Mouse (Mus musculus) intestine, embryonic 16.5 days (tissue): ENCODE data around the gene Arid3c. TPM values are rescaled to one million over a fixed set of nuclear protein-coding genes. Genes with fewer than 3 reads are reported as not detected.

Experiments used
- ATAC-seq: fragments of 200-750 bp; cut with Nextera tagmentation; 2 replicates; pipeline ENCODE4 v1.8.0; 2017; ENCODE audit warnings: moderate TSS enrichment, moderate library complexity
- H3K27ac ChIP-seq: fragments of 300-500 bp; sonication (generic); 2 replicates; pipeline ENCODE4 v1.5.1; 2014; ENCODE audit warnings: mild to moderate bottlenecking, low read length
- H3K27me3 ChIP-seq: fragments of 300-500 bp; sonication (generic); replicated peaks from 2 replicates; pipeline ENCODE4 v1.6.1; 2014; ENCODE audit warnings: low read length, control low read depth, mixed read lengths; ENCODE audit not compliant: control insufficient read depth, insufficient read depth
- H3K36me3 ChIP-seq: fragments of 300-500 bp; sonication (generic); 2 replicates; pipeline ENCODE4 v1.6.1; 2014; ENCODE audit warnings: low read length, control low read depth; ENCODE audit not compliant: control insufficient read depth, insufficient read depth
- H3K4me1 ChIP-seq: fragments of 300-500 bp; sonication (generic); 2 replicates; pipeline ENCODE4 v1.6.1; 2014; ENCODE audit warnings: low read length, control low read depth, mixed read lengths; ENCODE audit not compliant: control insufficient read depth, insufficient read depth
- H3K4me2 ChIP-seq: fragments of 300-500 bp; sonication (generic); 2 replicates; pipeline ENCODE4 v1.6.1; 2014; ENCODE audit warnings: low read depth, low read length, control low read depth
- H3K4me3 ChIP-seq: fragments of 300-500 bp; sonication (generic); 2 replicates; pipeline ENCODE4 v1.5.1; 2014; ENCODE audit warnings: mild to moderate bottlenecking, low read length
- H3K9ac ChIP-seq: fragments of 300-500 bp; sonication (generic); 2 replicates; pipeline ENCODE4 v1.6.1; 2014; ENCODE audit warnings: low read depth, low read length
- H3K9me3 ChIP-seq: fragments of 300-500 bp; sonication (generic); 2 replicates; pipeline ENCODE4 v1.6.1; 2016; ENCODE audit warnings: low read length, control low read depth; ENCODE audit not compliant: control insufficient read depth
- WGBS: fragments of 180-500 bp; shearing (Covaris S2); extraction: QIAGEN DNeasy Blood & Tissue Kit; methylation state at CpG from one replicate; pipeline ENCODE4 v1.1.7; 2014; 5-methylcytosine and 5-hydroxymethylcytosine counted together
- polyA plus RNA-seq: library from polyadenylated mRNA; unstranded; fragments of >200 nt; fragmentation: Nextera tagmentation; extraction: Ambion mirVana; gene quantifications from 2 replicates; pipeline ENCODE4 v1.2.1, GENCODE M21; 2015

Gene Arid3c
- polyA plus RNA-seq, 1 experiment from 2014 or later, result not detected

DNA sequence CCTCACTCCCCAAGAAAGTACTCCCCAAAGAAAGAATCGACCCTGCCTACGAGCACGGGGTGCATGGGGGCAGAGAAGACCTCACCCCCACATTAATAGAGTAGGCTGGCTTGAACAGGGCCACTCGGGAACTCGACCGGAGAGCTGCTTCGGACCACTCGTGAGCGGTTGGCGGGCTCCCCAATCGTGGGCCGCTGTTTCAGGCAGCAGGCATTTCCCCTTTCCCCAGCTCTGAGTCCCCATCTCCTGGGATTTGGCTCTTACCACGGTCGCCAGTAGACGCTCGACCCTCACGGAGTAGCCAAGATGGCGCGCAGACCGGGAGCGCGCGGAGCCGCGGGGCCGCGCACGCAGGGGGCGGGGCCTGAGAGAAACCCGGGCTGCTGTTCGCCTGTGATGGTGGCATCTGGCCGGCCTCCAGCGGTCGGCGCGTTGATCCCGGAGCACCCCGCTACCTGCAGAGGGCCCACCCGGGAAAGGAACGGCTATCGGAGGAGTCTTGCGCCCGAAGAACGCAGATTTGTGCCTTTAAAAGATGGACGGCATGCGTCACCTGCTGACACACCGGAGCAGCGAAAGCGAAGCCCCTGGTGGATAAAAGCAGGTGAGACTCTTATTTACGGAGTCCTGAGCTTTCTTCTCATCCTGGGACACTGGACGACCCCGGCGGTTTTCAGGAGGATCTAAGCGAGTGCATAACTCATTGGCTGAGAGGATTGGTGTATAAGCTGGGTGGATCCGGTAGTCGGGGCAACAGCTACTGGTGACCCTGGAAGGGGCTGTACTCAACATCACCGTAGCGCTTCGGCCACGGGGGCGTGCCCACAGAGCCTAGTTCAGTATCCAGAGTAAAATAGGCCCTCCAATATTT lies 17.5 kb downstream of the Arid3c start, which contains the start of gene Rpp25l:
Gene Rpp25l (minus strand): TSS at position 338 of the 871 bp plus-strand sequence.
- H3K4me1 ChIP-seq, result peaks cover 16% of the 10 kb centered on the region
- H3K9me3 ChIP-seq, result no peaks in the 10 kb centered on the region
- H3K4me3 ChIP-seq, result peak within 1 kb of the TSS; percentile 77
- no peaks in the 10 kb centered on the region for H3K27me3 ChIP-seq
- peak within 1 kb of the TSS; percentile 55 for H3K27ac ChIP-seq
- peak within 1 kb of the TSS; percentile 95 for H3K9ac ChIP-seq
- peak; percentile 78 for ATAC-seq
- WGBS, result under 1% methylated on average over 61 of the region's 61 CpGs
- peaks cover under 1% of the 10 kb centered on the region; the same call in 1 of the 2 replicates for H3K36me3 ChIP-seq
- H3K4me2 ChIP-seq, result peak within 1 kb of the TSS; percentile 93

DNA sequence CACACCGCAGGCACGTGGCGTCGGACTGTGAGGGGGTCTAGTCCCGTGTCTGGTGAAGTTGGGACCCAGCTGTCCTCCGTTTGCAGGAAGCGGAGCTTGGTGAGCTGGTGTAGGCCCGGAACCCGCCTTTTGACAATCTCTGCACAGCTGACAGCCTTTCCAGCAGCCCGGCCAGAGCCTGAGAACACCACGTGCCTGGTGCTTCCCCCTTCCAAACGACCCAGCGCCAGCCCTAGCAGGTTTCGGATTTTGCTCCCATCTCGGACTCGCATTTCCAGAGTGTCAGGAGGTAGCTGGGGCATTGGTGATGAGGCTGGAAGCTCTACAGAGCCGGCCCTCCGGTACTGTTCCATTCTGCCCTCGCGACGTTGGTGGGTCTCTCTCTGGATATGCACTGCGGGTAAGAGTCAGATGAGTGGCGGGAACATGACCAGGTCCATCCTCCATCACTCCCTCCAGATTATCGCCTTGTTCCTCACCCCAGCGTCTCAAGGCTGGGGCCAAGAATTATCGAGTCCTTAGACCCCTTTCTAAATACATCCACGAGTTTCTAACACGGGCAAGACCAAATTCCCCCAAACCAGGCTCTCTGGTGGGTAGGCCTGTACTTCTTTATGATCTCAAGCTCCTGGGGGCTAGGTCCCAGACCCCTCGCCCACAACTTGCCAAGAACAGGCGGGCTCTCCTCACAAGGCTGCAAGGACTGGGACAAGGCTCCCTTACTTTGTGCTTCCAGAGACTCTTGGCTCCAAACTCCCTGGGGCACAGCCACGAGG lies 18.3 kb downstream of the Arid3c start:
- ATAC-seq, result peak; percentile 36
- Histone ChIP-seq H3K36me3 (no peaks in the 10 kb centered on the region; the same call in 1 of the 2 replicates), H3K9me3 (no peaks in the 10 kb centered on the region), H3K9ac (peak overlapping the region; percentile 95), H3K27me3 (no peaks in the 10 kb centered on the region), H3K4me1 (peaks cover 16% of the 10 kb centered on the region), H3K27ac (peak overlapping the region; percentile 55; the same call in 1 of the 2 replicates), H3K4me3 (peak overlapping the region; percentile 77), H3K4me2 (peak overlapping the region; percentile 88)
- WGBS, result 36% methylated on average over 31 of the region's 31 CpGs

DNA sequence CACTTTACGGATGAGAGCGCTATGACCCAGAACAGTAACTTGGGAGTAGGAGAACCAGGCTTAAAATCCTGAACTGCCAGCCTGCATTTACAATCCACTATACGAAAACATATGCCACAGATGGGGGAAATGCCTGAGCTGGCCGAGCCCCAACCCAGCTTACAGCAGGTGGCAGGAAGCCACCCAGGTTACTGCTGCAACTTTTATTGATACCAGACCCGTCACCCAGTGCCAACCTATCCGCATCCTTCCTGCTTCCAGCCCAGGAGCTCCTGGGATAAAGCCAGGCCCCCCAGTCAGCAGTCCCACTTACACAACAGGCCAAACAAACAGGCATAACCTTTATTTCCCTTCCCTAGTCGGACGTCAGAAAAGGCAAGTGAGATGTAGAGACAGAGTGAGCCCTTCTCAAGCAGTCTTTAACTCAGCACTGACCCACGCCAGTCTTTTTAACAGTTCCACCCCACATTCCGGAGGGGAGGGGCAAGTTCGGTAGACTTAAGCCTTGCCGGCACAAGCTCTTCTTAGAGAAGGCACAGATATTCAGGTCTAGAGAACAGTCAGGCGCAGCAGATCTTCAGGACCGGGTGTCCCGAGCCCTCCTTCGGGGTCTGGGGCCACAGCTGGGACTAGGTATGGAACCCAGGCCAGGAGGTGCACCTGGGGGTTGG lies 19.1 kb downstream of the Arid3c start:
- H3K4me3 ChIP-seq, result peak overlapping the region; percentile 77
- H3K9me3 ChIP-seq, result no peaks in the 10 kb centered on the region
- no peak for ATAC-seq
- 72% methylated on average over 16 of the region's 16 CpGs for WGBS
- H3K4me1 ChIP-seq, result peaks cover 21% of the 10 kb centered on the region
- no peak overlapping the region for H3K27ac ChIP-seq
- no peaks in the 10 kb centered on the region; the same call in 1 of the 2 replicates for H3K36me3 ChIP-seq
- H3K4me2 ChIP-seq, result peak overlapping the region; percentile 88
- H3K9ac ChIP-seq, result peak overlapping the region; percentile 95
- no peaks in the 10 kb centered on the region for H3K27me3 ChIP-seq

DNA sequence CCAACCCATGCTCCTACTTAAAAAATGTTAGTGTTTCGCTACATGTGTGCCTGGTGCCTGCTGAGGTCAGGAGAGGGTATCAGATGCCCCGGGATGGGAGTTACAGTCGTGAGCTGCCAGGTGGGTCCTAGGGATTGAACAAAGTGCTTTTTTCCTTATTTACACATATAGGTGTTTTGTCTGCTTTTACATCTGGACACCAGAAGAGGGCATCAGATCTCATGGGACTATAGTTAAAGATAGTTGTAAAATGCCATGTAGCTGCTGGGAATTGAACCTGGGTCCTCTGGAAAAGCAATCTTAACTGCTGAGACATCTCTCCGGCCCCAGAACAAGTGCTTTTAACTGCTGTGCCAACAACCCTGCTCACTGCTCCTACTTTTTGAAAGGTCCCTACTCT lies 20.7 kb downstream of the Arid3c start:
- H3K36me3 ChIP-seq, result no peaks in the 10 kb centered on the region; the same call in 1 of the 2 replicates

DNA sequence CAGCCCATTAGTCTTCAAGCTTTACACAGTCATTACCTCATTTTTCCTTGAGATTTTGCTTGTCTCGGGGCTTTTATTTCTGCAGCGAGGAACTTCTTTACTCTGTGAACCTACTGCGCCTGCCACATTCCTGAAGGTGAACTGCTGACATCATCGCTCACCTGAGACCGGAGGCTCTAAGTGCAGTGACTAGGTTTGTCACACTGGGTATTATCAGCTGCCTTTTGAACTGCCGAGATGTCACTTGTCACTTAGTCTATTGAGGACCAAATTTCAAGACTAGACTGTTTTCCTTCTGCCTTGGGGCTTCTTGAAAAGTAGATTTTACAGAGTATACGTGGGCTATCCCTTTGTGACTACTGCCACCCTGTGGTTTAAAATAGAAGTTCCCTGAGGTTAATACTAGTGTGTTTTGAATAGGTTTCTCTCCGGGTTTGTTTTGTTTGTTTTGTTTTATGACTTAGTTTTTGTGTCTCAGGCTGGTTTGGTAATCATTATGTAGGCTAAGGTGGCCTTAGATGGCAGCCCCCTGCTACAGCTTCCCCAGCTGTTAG lies 22.7 kb downstream of the Arid3c start:
- peak overlapping the region; percentile 35; the same call in 1 of the 2 replicates for H3K4me2 ChIP-seq
- peaks cover 23% of the 10 kb centered on the region for H3K4me1 ChIP-seq
- 0 out of 2 replicates have a peak overlapping the region, but pooled peaks have one; percentile 3 for H3K4me3 ChIP-seq
- no peak overlapping the region for H3K27ac ChIP-seq
- 32% methylated on average over 8 of the region's 8 CpGs for WGBS
- H3K27me3 ChIP-seq, result no peaks in the 10 kb centered on the region
- H3K9ac ChIP-seq, result 0 out of 2 replicates have a peak overlapping the region, but pooled peaks have one; percentile 3
- ATAC-seq, result no peak; the same call in 1 of the 2 replicates
- H3K9me3 ChIP-seq, result no peaks in the 10 kb centered on the region
- H3K36me3 ChIP-seq, result no peaks in the 10 kb centered on the region

More for the DNA sequence above, 20.7 kb downstream of the Arid3c start:
- no peaks in the 10 kb centered on the region for H3K9me3 ChIP-seq
- H3K27ac ChIP-seq, result no peak overlapping the region
- H3K27me3 ChIP-seq, result no peaks in the 10 kb centered on the region
- no peak overlapping the region for H3K4me2 ChIP-seq
- H3K4me3 ChIP-seq, result no peak overlapping the region
- H3K4me1 ChIP-seq, result peaks cover 28% of the 10 kb centered on the region
- 65% methylated on average over 4 of the region's 4 CpGs for WGBS
- ATAC-seq, result no peak
- no peak overlapping the region for H3K9ac ChIP-seq

DNA sequence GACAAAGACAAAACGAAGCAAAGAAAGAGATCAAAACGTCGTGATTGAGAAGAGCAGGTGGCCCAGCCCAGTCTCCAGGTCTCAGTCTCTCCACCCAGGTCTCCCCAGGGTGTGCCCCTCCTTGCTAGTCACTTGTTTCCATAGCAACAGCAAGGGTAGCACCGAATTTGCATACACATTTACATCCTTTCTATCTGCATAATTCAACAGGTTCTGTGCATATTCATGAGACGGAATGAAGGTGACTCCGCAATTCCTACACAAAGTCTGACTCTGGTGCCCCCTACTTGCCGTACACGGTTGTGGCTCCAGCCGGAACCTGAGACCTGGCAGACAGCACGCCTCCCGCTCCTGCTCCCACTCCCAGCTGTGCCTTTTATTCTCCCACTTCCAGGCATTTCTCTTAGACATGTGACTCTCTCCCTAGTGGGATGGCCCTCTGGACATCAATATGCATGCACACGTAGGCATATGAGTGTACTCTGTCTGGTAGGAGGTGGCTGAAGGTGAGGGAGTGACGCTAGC lies 23.9 kb downstream of the Arid3c start:
- peaks cover 16% of the 10 kb centered on the region for H3K4me1 ChIP-seq
- H3K4me3 ChIP-seq, result 0 out of 2 replicates have a peak overlapping the region, but pooled peaks have one; percentile 8
- peak overlapping the region; percentile 25; the same call in 1 of the 2 replicates for H3K4me2 ChIP-seq
- H3K9me3 ChIP-seq, result no peaks in the 10 kb centered on the region
- no peak overlapping the region for H3K27ac ChIP-seq
- H3K36me3 ChIP-seq, result no peaks in the 10 kb centered on the region
- ATAC-seq, result peak; percentile 62
- H3K9ac ChIP-seq, result no peak overlapping the region
- H3K27me3 ChIP-seq, result no peaks in the 10 kb centered on the region
- WGBS, result 3% methylated on average over 13 of the region's 13 CpGs

DNA sequence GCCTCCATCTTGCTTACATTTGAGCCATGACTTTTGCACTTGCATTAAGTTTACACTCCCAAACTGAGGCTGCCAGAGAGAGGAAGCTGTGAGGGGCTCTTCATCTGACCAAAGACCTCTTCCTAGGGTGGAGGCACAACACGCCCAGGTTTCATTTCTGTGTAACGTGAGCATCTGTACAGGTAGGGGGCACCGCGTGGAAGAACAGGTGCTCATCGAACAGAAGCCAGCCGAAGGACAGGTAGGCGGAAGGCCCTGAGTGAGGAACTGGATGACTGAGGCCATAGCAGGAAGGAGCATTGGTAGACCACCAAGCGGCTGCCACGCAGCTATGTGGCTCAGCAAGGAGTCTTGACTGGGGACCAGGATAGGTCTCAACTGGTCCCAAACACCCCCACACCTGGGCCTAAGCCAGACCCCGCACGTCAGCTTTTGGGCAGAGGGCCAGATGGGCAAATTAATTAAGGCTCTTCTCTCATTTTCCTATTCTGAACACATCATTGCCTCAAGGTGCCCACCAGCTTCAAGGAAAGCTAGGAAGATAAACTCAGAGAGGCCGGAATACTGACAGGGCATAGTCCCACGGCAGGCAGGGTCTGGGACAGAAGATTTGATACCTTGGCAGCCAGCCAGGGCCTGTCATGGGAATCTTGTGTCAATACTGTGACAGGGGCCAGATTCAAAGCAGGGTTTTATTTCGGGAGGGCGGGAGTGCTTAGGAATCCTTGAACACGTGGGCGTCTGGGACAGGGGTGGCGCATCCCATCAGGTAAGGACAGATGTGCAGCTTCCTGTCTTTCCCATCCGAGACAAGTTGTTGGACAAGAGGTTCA lies 24.8 kb downstream of the Arid3c start:
- Histone ChIP-seq H3K27ac (no peak overlapping the region), H3K4me3 (no peak overlapping the region), H3K36me3 (no peaks in the 10 kb centered on the region), H3K9me3 (no peaks in the 10 kb centered on the region), H3K27me3 (no peaks in the 10 kb centered on the region), H3K9ac (no peak overlapping the region), H3K4me2 (no peak overlapping the region), H3K4me1 (peaks cover 12% of the 10 kb centered on the region)
- WGBS, result 66% methylated on average over 19 of the region's 19 CpGs
- ATAC-seq, result no peak

DNA sequence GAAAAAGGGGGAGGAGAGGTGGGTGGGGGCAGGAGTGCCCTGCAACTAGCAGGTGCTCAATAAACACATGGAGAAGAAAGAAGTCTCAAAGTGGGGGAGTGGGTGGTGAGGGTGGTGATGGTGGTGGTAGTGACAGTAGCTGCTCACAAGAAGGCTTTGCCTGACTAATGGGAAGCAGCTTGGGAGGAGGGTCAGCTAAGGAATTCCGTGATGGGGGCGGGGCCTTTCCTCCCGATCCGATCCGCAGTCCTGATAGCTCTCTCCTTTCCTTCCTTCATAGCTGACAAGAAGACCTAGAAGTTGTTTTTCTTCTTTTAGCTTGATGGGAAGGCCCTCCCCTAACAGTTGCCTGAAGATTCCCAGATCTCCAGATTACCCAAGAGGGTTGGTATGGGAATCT lies 26.3 kb downstream of the Arid3c start:
- no peaks in the 10 kb centered on the region for H3K36me3 ChIP-seq
- H3K9ac ChIP-seq, result no peak overlapping the region
- WGBS, result 10% methylated on average over 5 of the region's 5 CpGs

More for the DNA sequence above, 26.3 kb downstream of the Arid3c start:
- H3K27me3 ChIP-seq, result no peaks in the 10 kb centered on the region
- H3K9me3 ChIP-seq, result no peaks in the 10 kb centered on the region
- no peak overlapping the region for H3K4me3 ChIP-seq
- no peak for ATAC-seq
- H3K4me2 ChIP-seq, result no peak overlapping the region
- no peak overlapping the region for H3K27ac ChIP-seq
- peaks cover 12% of the 10 kb centered on the region for H3K4me1 ChIP-seq
